Mouse (Mus musculus) heart, adult 9 months (tissue): ENCODE data around the gene Fam50b.

ENCODE experiments used
- DNase-seq, 2 experiments: peaks; one replicate each; pipeline ENCODE4 v3.0.0; 2022; ENCODE audit warnings: low spot score in 2 of 2

The Fam50b gene

DNA sequence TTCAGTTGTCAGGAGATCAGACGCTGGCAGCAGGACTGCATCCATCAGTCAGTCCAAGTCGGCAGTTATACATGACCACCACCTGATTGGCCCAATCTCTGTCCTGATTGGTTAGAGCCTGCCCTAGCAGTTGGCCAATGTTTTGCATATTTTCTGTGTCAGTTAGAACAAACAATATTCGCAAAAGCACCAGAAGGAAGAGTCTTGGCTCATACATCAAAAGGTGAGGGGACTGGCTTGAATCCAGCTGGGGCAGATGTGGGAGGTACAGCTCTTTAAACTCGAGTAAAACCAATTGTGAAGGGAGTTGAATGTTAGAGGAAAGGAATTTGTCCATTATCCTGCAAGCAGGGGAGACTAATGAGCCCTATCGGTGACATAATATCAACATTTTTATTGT, at the start of gene Fam50b:
Gene Fam50b, plus strand, starts transcription at position 165 of the 400 bp plus-strand sequence.
- DNase-seq = no peak

DNA sequence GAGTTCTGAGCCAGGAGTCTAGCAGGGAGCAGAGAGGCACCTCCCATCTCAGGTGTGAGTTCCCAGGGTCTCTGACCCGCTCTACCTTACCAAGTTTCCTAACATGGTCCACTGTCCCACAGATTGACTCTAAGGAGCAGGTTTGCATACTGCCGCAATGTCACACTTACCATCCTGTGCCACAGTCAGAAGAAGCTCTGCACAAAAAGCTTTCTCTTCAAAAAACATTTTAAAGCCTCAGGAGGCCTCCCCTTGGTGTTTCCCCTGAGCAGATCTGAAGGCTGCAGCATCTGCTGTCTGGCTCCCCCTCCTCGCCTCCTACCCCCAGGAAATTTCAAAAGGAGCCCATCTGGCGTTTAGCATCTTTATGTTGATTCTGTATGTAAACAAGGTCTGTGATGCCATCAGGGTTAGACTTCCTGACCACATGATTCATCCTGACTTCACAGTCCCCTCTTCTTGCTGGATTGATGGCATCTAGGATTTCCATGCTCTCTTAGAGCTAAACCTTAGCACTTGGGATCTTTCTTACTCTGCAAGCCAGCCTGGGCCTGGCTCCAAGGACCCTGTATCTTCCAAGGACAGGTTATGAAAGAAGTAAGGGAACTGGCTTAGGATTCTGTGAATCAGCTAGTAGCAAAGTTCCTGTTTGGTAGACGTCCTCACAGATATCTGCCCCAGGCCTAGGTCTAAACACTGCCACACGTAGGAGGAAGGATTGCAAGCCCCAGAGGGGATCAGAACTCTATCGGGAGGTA, 49.5 kb upstream of the Fam50b start:
- DNase-seq = no peak

DNA sequence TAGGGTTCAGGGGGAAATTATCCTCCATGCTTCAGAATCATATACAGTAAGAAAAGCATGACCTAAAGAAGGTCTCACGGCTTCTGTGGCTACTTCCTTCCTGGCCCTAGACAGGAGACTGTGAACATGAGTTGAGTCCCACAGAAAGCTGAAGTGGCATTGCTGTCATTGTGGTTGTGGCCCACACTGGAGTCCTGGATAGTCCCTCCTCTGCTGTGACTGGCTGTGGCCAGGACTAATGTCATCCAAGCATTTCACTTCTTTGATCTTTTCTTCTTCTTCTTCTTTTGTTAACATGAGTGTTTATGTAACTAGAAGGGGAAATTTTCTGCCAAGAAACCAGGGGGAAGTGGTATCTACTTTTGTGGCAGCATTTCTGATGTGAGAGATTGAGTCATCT, 43.6 kb upstream of the Fam50b start:
- no peak for DNase-seq

DNA sequence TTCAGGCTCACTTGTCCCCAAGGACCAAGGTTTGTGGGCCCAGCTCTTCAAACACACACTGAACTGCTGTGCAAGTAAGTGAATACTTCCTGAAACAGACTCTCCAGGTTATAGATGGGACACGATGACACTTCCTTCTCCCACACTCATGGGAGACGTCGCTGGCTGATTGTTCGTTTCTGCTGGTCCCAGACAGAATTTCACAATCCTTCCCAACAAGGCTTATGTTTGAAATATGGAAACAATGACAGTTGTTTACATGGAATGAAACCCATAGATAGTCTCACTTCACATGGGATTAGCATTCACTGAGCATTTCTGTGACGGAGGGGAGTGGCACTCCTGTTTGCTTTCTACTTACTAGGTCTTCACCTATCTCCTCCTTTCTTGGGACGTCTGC, 41.5 kb upstream of the Fam50b start:
- DNase-seq = no peak

DNA sequence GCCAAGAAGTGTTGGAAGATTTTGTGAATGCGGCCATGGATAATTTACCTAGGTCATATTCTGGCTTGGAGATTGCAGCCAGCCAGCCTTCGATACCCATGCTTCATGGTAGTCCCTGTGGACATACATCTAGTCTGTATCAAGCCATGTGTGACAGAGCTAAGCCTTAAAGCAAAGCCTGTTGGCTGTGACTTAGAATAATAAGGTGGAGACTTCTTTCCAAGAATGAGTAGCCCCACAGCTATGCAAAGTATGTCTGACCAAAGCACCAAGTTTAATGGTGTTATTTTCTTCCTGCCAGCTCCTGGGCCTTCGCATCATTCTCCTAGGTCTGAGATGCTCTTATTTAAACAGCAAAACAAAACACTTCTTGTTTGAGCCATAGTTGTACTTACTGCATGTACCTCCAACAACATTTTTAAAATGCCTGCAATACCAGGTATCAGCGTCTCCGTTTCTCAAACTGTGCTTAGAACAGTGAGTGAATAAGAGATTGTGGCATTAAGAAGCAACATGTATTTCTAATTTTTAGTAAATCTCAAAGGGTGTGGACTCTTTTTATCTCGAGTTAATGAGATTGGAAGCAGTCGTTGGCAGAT, 37.8 kb upstream of the Fam50b start:
- DNase-seq = no peak

DNA sequence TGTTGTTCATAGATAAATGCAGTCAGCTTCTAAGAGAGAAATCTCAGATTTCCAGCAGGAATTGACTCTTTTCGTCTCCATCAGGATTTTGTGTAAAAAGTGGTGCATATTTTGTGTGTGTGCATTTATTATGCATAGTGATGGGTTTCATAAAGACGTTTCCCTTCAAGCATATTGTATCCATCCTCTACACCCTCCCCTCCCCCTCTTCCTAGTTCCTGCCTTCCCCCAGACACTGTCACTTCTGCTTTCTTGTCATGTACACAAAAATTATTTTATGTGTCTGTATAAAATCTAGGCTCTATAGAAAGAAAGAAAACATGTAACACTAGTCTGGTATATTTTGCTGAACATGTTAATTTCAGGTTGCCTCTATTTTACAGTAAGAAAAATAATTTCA, 34.6 kb upstream of the Fam50b start:
- DNase-seq = no peak

DNA sequence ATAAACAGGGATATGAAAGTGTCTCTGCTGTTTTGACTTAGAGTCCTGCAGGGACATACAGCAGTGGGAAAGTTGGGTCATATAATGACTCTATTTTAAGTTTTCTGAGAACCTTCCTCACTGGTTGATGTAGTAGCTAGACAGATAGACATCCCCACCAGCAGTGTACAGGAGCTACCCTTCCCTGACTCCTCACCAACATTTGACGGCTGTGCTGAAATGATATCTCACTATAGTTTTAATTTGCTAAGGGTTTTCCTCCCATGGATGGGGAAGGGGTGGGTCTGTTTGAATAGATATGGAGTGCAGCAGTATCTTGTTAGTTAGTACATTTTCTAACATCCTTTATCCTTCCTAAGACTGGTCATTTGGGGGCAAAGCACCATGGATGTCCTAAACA, 34.0 kb upstream of the Fam50b start:
- DNase-seq = no peak

DNA sequence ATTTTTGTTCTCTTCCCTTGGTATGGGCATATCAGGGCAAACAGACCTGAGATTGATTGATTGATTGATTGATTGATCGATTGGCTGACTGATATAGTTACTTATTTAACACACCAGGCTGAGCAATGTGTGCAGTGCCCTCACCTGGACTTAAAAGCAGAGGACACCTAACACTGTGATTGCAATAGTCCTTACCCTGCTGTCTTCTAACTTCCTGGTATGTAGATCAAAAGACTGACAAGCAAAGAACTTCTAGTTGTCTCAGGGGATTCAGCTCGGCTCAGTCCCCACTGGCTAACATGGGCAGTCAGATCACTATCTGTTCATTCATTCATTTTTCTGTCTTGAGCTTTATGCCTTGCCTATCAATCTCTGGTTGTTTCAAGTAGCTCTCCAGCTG, 31.3 kb upstream of the Fam50b start:
- no peak for DNase-seq

DNA sequence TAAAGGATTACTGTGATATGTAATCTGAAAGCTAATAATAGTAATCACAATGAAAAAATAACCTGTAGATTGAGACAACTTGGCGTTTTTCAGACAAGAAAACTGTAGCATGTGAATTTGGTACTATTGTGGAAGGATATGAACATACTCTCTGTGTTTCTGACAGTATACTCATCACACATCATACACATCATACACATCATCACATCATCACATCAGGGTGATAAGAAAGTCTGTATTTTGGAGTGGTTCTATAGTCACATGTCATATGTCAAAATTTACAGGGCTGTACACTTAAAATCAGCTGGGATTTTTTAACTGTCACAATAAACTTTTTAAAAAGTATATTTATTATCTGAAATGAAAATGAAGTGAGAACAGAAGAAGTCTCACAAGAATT, 30.9 kb upstream of the Fam50b start:
- no peak for DNase-seq

DNA sequence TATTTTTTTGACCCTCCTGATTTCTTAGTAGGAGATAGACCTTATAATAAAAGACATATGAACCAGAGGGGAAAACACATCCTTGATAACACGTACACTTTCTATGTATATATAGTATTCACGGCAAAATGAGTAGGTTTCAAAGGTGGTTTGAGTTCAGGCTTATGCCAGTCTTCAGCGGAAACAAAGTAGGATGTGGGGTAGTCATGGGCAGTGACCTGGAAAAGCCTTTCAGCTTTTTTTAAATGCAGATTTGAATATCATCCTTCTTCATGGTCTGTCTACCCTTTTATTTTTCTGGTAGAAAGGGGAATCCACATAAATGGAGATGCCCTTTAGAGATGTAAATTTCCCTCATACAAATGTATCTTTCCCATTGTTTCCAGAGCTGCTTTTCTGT, 29.8 kb upstream of the Fam50b start:
- DNase-seq = no peak

DNA sequence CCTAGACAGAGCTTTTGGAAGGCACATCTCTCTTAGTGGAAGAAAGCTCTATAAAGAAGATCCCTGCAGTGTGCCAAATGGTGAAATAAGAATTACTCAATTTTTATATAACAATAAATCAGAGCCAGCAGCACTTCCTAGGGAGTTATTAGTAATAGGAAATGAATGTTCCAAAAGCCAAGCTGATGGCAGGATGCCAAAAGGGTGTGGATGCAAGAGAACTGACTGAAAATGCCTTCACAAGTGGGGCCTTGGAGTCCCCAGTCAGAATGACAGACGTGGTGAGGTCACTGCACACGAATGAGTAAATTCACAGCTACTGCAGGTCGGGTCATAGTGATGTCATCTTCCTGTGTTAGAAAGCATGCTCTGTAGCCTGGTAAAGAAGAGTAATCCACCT, 25.7 kb upstream of the Fam50b start:
- DNase-seq = peak; percentile 96 to 97

DNA sequence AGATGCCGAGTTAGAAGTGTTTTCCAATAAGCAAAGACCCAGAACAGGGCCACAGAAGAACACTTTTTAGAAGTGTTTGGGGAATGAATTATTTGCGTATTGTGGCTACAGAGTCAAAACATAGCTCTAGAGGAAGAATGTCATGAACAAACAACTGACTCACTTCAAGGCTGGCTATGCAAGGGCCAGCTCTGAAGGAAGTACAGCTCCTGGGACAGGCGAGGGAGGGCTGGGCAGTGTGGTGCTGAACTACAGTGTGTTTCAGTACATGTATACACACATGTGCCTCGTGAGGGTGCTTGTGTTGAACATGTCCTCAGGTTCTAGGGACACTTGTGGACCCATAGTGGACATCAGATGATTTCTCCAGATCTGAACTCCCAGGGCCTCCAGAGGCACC, 25.1 kb upstream of the Fam50b start:
- DNase-seq = no peak

DNA sequence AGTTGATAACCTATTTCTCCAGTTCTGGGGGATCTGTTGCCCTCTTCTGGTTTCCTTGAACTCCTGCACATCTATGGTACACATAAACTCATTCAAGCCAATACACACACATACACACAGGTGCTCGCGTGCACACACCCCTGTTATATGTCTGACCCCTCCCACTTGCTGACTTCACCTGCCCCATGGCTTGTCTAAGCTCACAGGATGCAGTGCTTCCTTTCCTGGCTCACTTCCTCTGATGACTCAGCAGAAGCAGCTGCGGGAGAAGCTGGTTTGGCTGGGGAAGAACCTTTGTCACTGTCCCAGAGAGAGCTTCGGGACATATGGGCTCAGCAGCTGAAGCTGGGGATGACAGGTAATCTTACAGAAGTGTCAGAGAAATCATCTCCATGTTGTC, 23.2 kb upstream of the Fam50b start:
- DNase-seq = no peak

DNA sequence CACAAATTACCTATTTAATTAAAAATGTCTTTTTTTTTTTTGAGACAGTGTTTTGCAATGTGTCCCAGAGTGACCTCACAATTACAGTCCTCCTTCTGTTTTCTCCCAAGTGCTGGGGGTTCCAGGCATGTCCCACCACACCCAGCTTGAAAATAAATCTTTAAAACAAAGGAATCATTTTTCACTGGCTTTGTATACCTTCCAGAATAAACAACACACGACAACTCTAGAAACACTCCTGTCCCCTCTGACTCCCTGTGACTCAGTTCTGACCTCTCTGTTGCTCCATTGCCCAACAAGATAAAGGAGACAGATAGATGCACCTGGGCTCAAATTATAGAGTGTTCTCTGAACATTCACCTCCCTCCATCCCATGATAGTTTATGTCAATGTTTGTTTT, 21.8 kb upstream of the Fam50b start:
- no peak for DNase-seq

DNA sequence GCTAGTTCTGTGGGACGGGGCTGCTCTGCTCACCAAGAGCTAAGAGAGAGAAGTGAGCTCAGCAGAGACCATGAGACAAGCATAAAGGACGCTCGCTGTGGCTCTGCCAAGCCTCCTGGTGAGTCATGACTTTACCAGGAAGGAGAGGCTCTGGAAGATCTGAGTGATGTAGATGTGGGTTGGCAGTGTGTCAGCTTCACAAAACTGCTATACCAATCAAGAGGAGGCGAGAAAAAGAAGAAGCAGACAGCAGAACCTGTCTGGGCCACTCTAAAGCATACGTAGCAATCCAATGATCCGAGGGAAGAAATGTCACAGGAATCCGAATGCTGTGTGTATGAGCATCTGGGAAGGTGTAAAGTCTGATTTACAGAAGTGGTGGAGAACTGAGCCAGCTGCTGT, 19.2 kb upstream of the Fam50b start:
- DNase-seq = peak; percentile 32 to 34

DNA sequence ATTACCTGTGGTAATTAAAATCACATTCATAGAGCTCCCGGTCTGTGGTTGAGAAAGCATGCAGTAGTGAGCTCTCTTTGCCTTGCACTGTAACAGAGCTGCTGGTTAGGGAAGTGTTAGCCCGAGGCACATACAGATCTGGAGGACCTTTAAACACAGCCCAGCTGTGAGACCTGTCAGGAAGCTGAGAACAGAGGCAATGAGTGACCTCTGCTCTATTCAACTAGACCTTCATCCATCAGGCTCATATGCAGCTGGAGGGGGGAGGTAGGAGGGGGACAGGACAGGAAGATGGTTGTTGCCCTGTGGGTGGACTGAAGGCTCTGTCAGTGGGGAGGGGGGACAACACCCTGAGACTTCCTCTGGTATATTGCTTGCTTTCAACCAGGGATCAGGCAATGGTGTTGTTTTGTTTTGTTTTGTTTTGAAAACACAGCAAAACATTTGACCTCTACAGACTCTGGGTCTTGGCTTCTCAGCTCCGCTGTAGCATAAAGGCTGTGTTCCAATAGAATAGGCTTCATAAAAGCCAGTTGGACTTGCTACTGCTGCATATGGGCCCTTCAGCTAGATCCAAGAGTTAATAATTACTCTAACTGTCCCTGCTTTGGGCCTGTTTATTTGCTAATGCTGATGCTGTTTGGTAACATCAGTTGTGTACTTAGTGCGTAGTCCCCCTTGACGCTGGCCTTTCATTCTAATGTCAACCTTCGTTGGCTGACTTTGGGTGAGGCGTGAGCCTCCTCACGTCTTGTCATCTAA, 9.6 kb upstream of the Fam50b start:
- peak in 1 of 2 experiments; percentile 36 for DNase-seq

DNA sequence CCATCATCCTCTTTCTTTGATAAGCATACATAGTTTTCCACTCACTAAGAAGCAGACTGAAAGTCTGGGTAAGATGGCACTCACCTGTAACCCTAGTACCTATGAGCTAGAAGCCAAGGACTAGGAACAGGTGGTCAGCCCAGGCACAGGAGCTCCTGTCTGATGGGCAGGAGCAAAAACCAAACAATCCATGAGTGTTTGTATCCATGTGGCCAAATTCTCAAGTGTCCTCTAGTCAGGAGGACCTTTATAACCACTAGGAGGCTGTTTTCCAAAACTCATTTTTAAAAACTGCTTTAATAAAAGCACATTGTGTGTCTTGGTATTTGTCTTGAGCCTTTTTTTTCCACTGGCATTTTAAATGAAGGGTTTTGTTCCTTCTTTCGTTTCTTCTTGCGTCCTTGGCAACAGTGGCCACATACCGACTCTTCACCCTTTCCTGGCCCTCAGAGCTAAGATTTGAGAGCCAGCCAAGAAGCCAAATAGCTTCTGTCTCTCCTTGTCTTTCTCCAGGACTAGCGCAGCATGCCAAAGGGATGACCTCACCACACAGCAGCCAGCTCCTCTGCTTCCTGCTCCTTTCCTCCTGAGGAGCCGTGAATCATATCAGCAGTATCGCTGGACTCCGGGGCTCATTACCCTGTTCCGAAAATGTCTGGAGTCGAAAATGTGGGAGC, 8.7 kb upstream of the Fam50b start:
- DNase-seq = peak; percentile 90

DNA sequence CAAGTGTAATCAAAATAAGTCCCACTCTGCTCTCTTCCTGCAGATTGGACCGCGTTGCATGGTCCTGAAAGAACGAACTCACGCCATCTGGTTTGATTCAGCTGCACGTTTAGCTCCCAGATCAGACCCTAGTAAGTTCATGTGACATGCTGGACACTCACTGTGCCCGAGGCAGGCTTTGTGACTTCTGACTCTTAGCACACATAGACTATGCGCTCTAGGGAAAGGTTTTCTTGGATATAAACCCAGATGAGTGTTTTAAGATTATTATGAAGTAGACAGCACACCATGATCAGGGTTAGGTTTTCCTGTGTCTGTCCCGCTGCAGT, 8.2 kb upstream of the Fam50b start:
- DNase-seq = no peak

DNA sequence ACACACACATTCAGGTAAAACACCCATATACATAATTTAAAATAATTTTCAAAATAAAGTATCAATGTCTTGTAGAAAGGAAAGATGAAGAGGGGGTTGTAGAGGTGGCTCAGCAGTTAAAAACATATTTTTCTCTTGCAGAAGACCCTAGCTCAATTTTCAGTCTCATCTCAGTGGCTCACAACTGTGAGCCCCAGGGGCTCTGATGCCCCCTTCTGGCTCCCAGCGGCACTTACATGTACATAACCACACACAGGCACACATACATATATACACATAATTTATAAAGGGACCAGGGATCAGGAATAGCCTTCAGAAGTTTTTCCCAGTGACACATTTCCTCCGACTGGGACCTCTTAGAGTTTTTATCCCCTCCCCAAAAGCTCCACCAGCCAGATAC, 7.6 kb upstream of the Fam50b start:
- DNase-seq = no peak

DNA sequence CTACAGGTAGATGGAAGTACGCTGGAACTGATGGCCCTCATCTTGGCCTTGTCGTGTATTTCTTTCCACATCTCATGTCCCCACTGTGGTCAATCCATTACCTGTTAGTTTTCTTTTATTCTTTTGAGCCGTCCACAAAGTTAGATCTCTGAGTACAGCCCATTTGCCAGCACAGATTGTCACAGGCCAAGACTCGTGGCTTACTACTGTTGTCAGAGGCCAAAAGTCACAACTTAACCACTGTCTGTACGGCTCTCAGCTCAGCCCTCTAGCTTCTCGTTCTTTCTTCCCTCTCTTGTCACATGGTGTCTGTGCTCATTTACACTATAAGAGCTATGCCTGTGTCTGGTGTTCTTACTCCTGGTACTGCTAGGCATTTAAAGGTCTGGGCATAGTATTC, 3.1 kb upstream of the Fam50b start:
- DNase-seq = no peak

DNA sequence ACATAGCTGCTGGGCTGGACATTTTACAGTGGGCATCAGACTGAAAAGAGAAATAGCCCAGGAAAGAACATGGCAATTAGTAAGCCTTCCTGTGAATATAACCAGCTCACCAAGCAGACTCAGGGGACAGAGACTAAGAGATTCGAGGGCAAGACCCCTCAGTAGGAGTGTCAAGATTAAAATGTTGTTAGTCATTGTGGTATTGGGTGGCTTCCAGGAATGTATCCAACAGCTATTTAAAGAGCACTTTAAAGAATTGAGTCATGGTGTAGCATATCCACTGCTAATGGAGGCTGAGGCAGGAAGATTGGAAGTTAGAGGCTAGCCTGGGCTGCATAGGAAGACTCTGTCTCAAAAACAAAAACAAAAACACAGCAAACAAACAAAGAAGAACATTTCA, 870 bp upstream of the Fam50b start:
- DNase-seq = no peak

DNA sequence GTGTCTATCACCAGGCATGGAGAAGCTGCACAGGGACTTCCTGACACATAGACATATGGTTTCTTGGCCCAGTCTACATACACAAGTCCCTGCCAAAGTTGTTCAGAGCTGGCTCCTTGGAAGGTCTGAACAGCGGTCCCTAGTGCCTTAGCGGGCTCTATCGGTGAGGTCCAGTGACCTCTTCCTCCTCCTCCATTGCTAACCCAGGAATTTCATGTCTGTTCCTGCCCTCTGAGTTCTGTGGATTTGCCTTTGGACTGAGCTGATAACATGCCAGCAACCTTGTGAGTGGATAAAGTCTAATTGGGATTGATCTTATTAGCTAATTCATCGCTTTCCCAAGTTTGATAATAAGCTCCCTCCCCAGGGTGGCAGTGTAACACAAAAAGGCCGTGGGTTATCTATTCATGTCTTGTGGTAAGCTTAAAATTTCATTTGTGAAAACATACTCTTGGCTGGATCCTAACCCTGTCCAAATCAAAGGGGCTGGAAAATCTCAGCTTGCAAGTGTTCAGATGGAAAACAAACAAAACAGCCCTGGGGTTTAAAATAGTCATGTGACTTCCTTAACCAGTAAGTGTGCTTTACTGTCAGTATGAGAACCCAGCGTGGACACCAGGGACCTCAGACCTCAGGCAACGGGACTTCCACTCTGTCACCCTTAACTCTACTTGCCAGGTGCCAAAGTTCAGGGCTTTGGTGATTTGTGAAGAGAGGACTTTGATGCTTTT, 3.5 kb downstream of the Fam50b start:
- peak in 1 of 2 experiments; percentile 6 for DNase-seq
